Mouse (Mus musculus): ENCODE results near the gene Dram1.

GRCm38 (mm10) chr10:88362218-88362617 is 16.7 kb downstream of the Dram1 start:
- no peak for TF ChIP-seq CTCF (IDR thresholded peaks at IDR 0.05; ENCODE audit: low read depth, low read length)
- TF ChIP-seq POLR2A (IDR thresholded peaks at IDR 0.05; ENCODE audit: borderline replicate concordance, low read depth, low read length) = no peak
